Mouse (Mus musculus) liver, embryonic 14.5 days (tissue): ENCODE results near the gene Wwp2.

Experiments
- CTCF ChIP-seq: IDR thresholded peaks from 2 replicates; pipeline ENCODE4 v1.5.1; 2016; ENCODE audit warnings: antibody characterized with exemption, low read depth, control low read depth
- EP300 ChIP-seq: IDR thresholded peaks from 2 replicates; pipeline ENCODE4 v1.6.1; 2016; ENCODE audit warnings: antibody characterized with exemption, low read depth

- TF ChIP-seq EP300 (no peak), CTCF (no peak)
These were observed 37.2 kb downstream of the Wwp2 start for GRCm38 (mm10) chr8:107473369-107473768.
